Mouse (Mus musculus) testis, adult 2 months (tissue): ENCODE results near the gene Gcdh. TPM values are rescaled to one million over a fixed set of nuclear protein-coding genes. Genes with fewer than 3 reads are reported as not detected.

ENCODE experiments used
- H3K27ac ChIP-seq: fragments of 200-500 bp; 2 replicates; pipeline ENCODE4 v1.5.1; 2012; ENCODE audit warnings: low read depth, low read length; ENCODE audit not compliant: control insufficient read depth, insufficient read depth
- H3K27me3 ChIP-seq: fragments of 200-500 bp; 2 replicates; pipeline ENCODE4 v1.6.1; 2012; ENCODE audit warnings: mild to moderate bottlenecking, low read length, moderate library complexity; ENCODE audit not compliant: control insufficient read depth, insufficient read depth
- H3K36me3 ChIP-seq: fragments of 200-500 bp; 2 replicates; pipeline ENCODE4 v1.6.1; 2012; ENCODE audit warnings: mild to moderate bottlenecking, low read length; ENCODE audit not compliant: control insufficient read depth, insufficient read depth
- H3K4me1 ChIP-seq: fragments of 200-500 bp; 2 replicates; pipeline ENCODE4 v1.6.1; 2012; ENCODE audit warnings: low read length; ENCODE audit not compliant: control insufficient read depth, insufficient read depth
- H3K4me3 ChIP-seq: fragments of 200-500 bp; 2 replicates; pipeline ENCODE4 v1.5.1; 2012; ENCODE audit warnings: low read depth, mild to moderate bottlenecking, low read length, moderate library complexity, mixed read lengths; ENCODE audit not compliant: control insufficient read depth
- CTCF ChIP-seq: fragments of 200-500 bp; IDR thresholded peaks from 2 replicates; pipeline ENCODE4 v1.5.1; 2012; ENCODE audit warnings: low read depth, mild to moderate bottlenecking, inconsistent platforms, low read length, moderate library complexity; ENCODE audit not compliant: control insufficient read depth, insufficient read depth, insufficient replicate concordance
- POLR2A ChIP-seq: fragments of 200-500 bp; IDR thresholded peaks from 2 replicates; pipeline ENCODE4 v1.6.1; 2012; ENCODE audit warnings: low read depth, mild to moderate bottlenecking, inconsistent platforms, low read length, moderate library complexity; ENCODE audit not compliant: control insufficient read depth
- polyA plus RNA-seq: library from polyadenylated mRNA; depleted of rRNA; stranded (reverse); fragments of >200 nt; gene quantifications from 2 replicates; pipeline ENCODE4 v1.2.3, GENCODE M21; 2012

Gene Gcdh
- polyA plus RNA-seq, 1 experiment = 8.1 TPM

GRCm38 (mm10) chr8:84889141-84889540, 4.6 kb downstream of the Gcdh start:
- H3K36me3 ChIP-seq = no peaks in the 10 kb centered on the region; the same call in 1 of the 2 replicates
- no peak overlapping the region for H3K4me3 ChIP-seq
- TF ChIP-seq CTCF = no peak
- TF ChIP-seq POLR2A = no peak
- H3K27ac ChIP-seq = no peak overlapping the region
- peaks cover 11% of the 10 kb centered on the region for H3K4me1 ChIP-seq
- H3K27me3 ChIP-seq = no peaks in the 10 kb centered on the region

- H3K4me1 ChIP-seq = peaks cover 5% of the 10 kb centered on the region
- H3K27ac ChIP-seq = no peak overlapping the region
- H3K36me3 ChIP-seq = no peaks in the 10 kb centered on the region; the same call in 1 of the 2 replicates
- TF ChIP-seq POLR2A (no peak), CTCF (no peak)
- H3K4me3 ChIP-seq = no peak overlapping the region
- H3K27me3 ChIP-seq = no peaks in the 10 kb centered on the region
Observed at GRCm38 (mm10) chr8:84888280-84888679, 5.4 kb downstream of the Gcdh start.

DNA sequence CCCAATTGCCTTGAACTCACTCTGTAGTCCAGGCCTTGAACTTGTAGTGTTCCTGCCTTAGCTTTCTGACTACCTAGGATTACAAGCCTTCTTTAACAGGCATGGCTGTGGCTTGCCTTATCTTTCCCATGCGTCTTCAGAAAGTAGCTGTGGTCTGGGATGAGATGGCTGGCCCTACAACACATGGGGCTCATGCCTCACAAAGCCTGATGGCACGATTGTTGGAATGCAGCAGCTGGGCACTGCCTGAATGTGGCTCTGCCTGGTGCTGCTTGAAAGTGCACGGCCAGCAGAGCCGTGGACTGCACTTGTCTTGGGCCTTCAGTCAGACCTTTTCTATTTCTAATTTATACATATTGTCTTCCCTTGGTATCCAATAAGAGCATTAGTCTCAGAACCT, 9.0 kb downstream of the Gcdh start:
- Histone ChIP-seq H3K4me1 (no peaks in the 10 kb centered on the region), H3K27ac (no peak overlapping the region), H3K27me3 (no peaks in the 10 kb centered on the region), H3K36me3 (no peaks in the 10 kb centered on the region; the same call in 1 of the 2 replicates), H3K4me3 (no peak overlapping the region)
- no peak for TF ChIP-seq CTCF
- no peak for TF ChIP-seq POLR2A

DNA sequence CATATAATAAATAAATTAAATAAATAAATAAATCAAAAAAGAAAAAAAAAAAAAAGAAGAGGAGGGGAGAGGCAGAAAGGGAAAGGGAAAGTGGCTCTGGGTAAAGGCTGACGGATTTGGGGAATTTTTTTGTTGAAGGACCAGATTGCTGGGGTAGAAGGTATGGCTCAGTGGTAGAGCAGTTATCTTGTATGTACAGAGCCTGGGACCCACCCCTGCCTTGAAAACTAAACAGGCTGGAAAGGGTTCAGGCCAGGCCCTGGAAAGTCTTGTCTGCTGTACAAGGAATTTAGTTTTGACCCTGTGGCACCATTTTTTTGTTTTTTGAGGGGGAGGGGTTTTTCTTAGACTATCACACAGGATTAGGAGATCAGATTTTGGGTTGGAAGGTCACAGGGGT, 14.8 kb downstream of the Gcdh start:
- no peaks in the 10 kb centered on the region for H3K36me3 ChIP-seq
- H3K27me3 ChIP-seq = no peaks in the 10 kb centered on the region
- TF ChIP-seq POLR2A (no peak), CTCF (no peak)

DNA sequence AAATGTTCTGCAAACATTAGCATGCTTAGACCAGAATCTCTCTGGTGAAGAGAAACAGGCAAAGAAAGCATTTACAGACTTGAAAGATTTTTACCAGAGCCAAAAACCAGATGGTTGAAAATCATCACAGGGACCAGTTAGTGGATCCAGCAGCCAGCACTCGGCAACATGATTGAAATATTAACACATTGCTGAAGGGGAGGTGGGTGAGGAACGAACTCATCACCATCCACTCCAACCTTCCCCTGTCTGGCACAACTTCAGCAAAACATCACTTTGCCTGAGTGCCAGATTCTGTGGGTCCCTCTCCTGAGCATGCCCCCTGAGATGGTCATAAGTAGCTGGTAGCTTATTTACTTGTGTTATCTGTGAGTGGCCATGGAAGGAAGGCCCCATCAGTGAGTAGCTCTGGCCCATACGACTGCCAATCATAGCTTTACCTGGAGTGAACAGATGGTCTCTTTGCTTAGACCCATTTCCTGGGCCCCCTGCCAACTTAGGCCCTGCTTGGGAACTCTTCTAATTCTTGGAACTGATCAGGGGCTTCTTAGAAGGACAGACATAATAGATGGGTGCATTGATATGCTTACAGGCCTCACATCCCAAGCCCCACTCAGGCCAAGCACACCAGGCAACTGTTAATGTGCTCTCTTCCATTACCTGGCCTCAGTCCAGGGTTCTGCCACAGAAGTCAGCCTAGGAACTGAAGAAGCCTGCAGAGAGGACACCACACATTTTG, 16.3 kb downstream of the Gcdh start:
- peaks cover 5% of the 10 kb centered on the region for H3K4me1 ChIP-seq
- H3K36me3 ChIP-seq = no peaks in the 10 kb centered on the region
- H3K4me3 ChIP-seq = no peak overlapping the region
- no peak overlapping the region for H3K27ac ChIP-seq
- TF ChIP-seq POLR2A (no peak), CTCF (no peak)
- no peaks in the 10 kb centered on the region for H3K27me3 ChIP-seq

More for the DNA sequence above, 14.8 kb downstream of the Gcdh start:
- H3K4me3 ChIP-seq = no peak overlapping the region
- H3K4me1 ChIP-seq = no peaks in the 10 kb centered on the region
- no peak overlapping the region for H3K27ac ChIP-seq

- Histone ChIP-seq H3K27ac (no peak overlapping the region), H3K27me3 (no peaks in the 10 kb centered on the region), H3K4me1 (peaks cover 8% of the 10 kb centered on the region), H3K36me3 (no peaks in the 10 kb centered on the region), H3K4me3 (no peak overlapping the region)
- TF ChIP-seq POLR2A = no peak
- TF ChIP-seq CTCF = no peak
Observed at GRCm38 (mm10) chr8:84874339-84874738, 19.4 kb downstream of the Gcdh start.

- Histone ChIP-seq H3K27me3 (no peaks in the 10 kb centered on the region), H3K36me3 (peaks cover 1% of the 10 kb centered on the region), H3K4me3 (peak overlapping the region; percentile 97), H3K4me1 (peaks cover 8% of the 10 kb centered on the region), H3K27ac (peak overlapping the region; percentile 97)
- TF ChIP-seq CTCF (no peak), POLR2A (peak; percentile 19; the same call in 1 of the 2 replicates)
Observed at GRCm38 (mm10) chr8:84873016-84873415, 20.7 kb downstream of the Gcdh start.

DNA sequence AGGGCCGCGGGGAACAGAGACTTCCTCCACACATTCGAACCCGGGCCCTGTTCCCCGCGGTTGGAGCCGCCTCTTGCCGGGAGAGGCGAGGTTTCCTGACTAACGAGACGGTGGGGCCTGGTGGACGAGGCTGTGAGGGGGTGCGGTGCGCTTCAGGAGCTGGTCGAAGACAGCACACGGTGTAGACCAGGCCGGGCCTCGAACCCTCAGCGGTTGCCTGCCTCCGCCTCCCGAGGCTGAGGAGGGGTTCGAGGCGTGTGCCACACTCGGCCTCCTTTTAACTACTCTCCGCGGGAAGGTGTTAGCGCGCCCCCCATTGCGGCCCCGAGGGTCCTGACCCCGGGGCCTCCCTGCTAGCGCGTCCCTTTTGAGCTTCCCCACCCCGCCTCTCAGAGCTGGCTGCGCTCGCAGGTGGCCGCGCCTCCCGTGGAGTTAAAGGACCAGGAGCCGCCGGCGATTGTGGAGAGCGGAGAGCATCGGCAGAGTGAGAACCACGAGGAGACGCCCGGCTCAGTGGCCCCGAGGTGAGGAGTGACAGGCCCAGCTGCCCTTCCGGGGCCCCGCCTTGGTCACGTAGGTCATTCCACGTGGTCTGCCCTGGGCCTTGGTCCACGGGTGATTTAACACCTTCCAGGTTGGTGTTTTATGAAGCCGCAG, 21.3 kb downstream of the Gcdh start:
- TF ChIP-seq POLR2A (no peak; the same call in 1 of the 2 replicates), CTCF (no peak)
- Histone ChIP-seq H3K4me3 (peak overlapping the region; percentile 97), H3K27ac (peak overlapping the region; percentile 97), H3K36me3 (peaks cover 1% of the 10 kb centered on the region), H3K27me3 (no peaks in the 10 kb centered on the region), H3K4me1 (peaks cover 8% of the 10 kb centered on the region)
